Mouse (Mus musculus) MEL (cell line): Measurements from ENCODE around the gene Tmem253. TPM values are rescaled to one million over a fixed set of nuclear protein-coding genes. Genes with fewer than 3 reads are reported as not detected.

Experiments
- DNase-seq: peaks from one replicate; pipeline ENCODE4 v3.0.0; 2011; ENCODE audit warnings: low read depth, low spot score
- H3K27ac ChIP-seq: 2 replicates; pipeline ENCODE4 v1.5.1; 2012; ENCODE audit warnings: low read depth, mild to moderate bottlenecking, control low read depth, low read length, moderate library complexity; ENCODE audit not compliant: control insufficient read depth
- H3K27me3 ChIP-seq, 2 experiments: fragments of 150-350 bp in 1 of 2; sonication (generic) in 1 of 2; 2 replicates each; pipeline ENCODE4 v1.6.1; 2012; ENCODE audit warnings: low read length in 2 of 2, mild to moderate bottlenecking in 2 of 2, improper control_type of control experiment in 1 of 2, moderate library complexity in 1 of 2; ENCODE audit not compliant: insufficient read depth in 2 of 2, control insufficient read depth in 1 of 2
- H3K36me3 ChIP-seq, 2 experiments: 2 replicates each; pipeline ENCODE4 v1.6.1; 2012 to 2014; ENCODE audit warnings: low read length in 2 of 2, improper control_type of control experiment in 1 of 2, inconsistent platforms in 1 of 2, mild to moderate bottlenecking in 1 of 2; ENCODE audit not compliant: insufficient read depth in 2 of 2, control insufficient read depth in 1 of 2
- H3K4me1 ChIP-seq, 2 experiments: fragments of 150-350 bp in 1 of 2; sonication (generic) in 1 of 2; 2 replicates each; pipeline ENCODE4 v1.6.1; 2012; ENCODE audit warnings: low read length in 2 of 2, improper control_type of control experiment in 1 of 2, mild to moderate bottlenecking in 1 of 2; ENCODE audit not compliant: insufficient read depth in 2 of 2, control insufficient read depth in 1 of 2
- H3K4me3 ChIP-seq, 2 experiments: fragments of 150-350 bp in 1 of 2; sonication (generic) in 1 of 2; 2 replicates each; pipeline ENCODE4 v1.5.1; 2012; ENCODE audit warnings: low read depth in 2 of 2, low read length in 2 of 2, mild to moderate bottlenecking in 2 of 2, moderate library complexity in 2 of 2, control low read depth in 1 of 2, improper control_type of control experiment in 1 of 2; ENCODE audit not compliant: control insufficient read depth in 1 of 2, insufficient read depth in 1 of 2
- H3K79me2 ChIP-seq: 2 replicates; pipeline ENCODE4 v1.6.1; 2012; ENCODE audit warnings: mild to moderate bottlenecking, low read length, moderate library complexity; ENCODE audit not compliant: control insufficient read depth, poor library complexity, insufficient read depth
- H3K9ac ChIP-seq: 2 replicates; pipeline ENCODE4 v1.6.1; 2012; ENCODE audit warnings: low read depth, mild to moderate bottlenecking, control low read depth, low read length, moderate library complexity; ENCODE audit not compliant: control insufficient read depth, poor library complexity, severe bottlenecking
- H3K9me3 ChIP-seq: fragments of 150-350 bp; sonication (generic); replicated peaks from 2 replicates; pipeline ENCODE4 v1.6.1; 2012; ENCODE audit warnings: mild to moderate bottlenecking, low read length, improper control_type of control experiment, moderate library complexity; ENCODE audit not compliant: insufficient read depth
- BHLHE40 ChIP-seq: IDR thresholded peaks from 2 replicates; pipeline ENCODE4 v1.6.1; 2012; ENCODE audit warnings: low read depth, mild to moderate bottlenecking, inconsistent platforms, low read length, improper control_type of control experiment, borderline replicate concordance
- CHD1 ChIP-seq: IDR thresholded peaks from 2 replicates; pipeline ENCODE4 v1.6.1; 2012; ENCODE audit warnings: low read depth, mild to moderate bottlenecking, inconsistent platforms, low read length, improper control_type of control experiment
- CTCF ChIP-seq, 3 experiments: IDR thresholded peaks in 2 of 3; conservative IDR thresholded peaks in 1 of 3; 2 replicates each; pipeline ENCODE4 v1.5.1; 2011 to 2012; ENCODE audit warnings: low read length in 3 of 3, low read depth in 2 of 3, mild to moderate bottlenecking in 2 of 3, improper control_type of control experiment in 1 of 3, inconsistent platforms in 1 of 3, mixed read lengths in 1 of 3, moderate library complexity in 1 of 3; ENCODE audit not compliant: control insufficient read depth in 1 of 3, insufficient read depth in 1 of 3, poor library complexity in 1 of 3, severe bottlenecking in 1 of 3
- E2F4 ChIP-seq: IDR thresholded peaks from 2 replicates; pipeline ENCODE4 v1.6.1; 2011; ENCODE audit warnings: low read depth, low read length, improper control_type of control experiment, borderline replicate concordance
- ELF1 ChIP-seq: IDR thresholded peaks from 2 replicates; pipeline ENCODE4 v1.6.1; 2014; ENCODE audit warnings: low read depth, mild to moderate bottlenecking, inconsistent platforms, low read length, improper control_type of control experiment, moderate library complexity
- EP300 ChIP-seq, 2 experiments: IDR thresholded peaks; 2 replicates each; pipeline ENCODE4 v1.6.1; 2011; ENCODE audit warnings: improper control_type of control experiment in 2 of 2, low read length in 2 of 2, low read depth in 1 of 2, mild to moderate bottlenecking in 1 of 2
- ETS1 ChIP-seq: IDR thresholded peaks from 2 replicates; pipeline ENCODE4 v1.6.1; 2012; ENCODE audit warnings: low read depth, mild to moderate bottlenecking, inconsistent platforms, low read length, improper control_type of control experiment, moderate library complexity
- GATA1 ChIP-seq: IDR thresholded peaks from 2 replicates; pipeline ENCODE4 v1.6.1; 2011; ENCODE audit warnings: low read depth, low read length, improper control_type of control experiment
- HCFC1 ChIP-seq: IDR thresholded peaks from 2 replicates; pipeline ENCODE4 v1.6.1; 2012; ENCODE audit warnings: low read depth, mild to moderate bottlenecking, inconsistent platforms, low read length, improper control_type of control experiment, moderate library complexity
- KAT2A ChIP-seq: conservative IDR thresholded peaks from 2 replicates; pipeline ENCODE4 v1.6.1; 2012; ENCODE audit warnings: low read depth, low read length, improper control_type of control experiment, inconsistent platforms
- MAFK ChIP-seq: IDR thresholded peaks from 2 replicates; pipeline ENCODE4 v1.6.1; 2011; ENCODE audit warnings: low read depth, mild to moderate bottlenecking, low read length, improper control_type of control experiment, borderline replicate concordance
- MAX ChIP-seq: IDR thresholded peaks from 2 replicates; pipeline ENCODE4 v1.6.1; 2011; ENCODE audit warnings: low read length, improper control_type of control experiment
- MAZ ChIP-seq: IDR thresholded peaks from 2 replicates; pipeline ENCODE4 v1.6.1; 2012; ENCODE audit warnings: low read depth, mild to moderate bottlenecking, inconsistent platforms, low read length, improper control_type of control experiment
- MEF2A ChIP-seq: IDR thresholded peaks from 2 replicates; pipeline ENCODE4 v1.6.1; 2014; ENCODE audit warnings: low read depth, mild to moderate bottlenecking, inconsistent platforms, low read length, improper control_type of control experiment; ENCODE audit not compliant: poor library complexity, insufficient replicate concordance, severe bottlenecking; ENCODE audit errors: extremely low read depth
- MXI1 ChIP-seq: IDR thresholded peaks from 2 replicates; pipeline ENCODE4 v1.6.1; 2011; ENCODE audit warnings: mild to moderate bottlenecking, low read depth, low read length, improper control_type of control experiment
- MYB ChIP-seq: IDR thresholded peaks from 2 replicates; pipeline ENCODE4 v1.6.1; 2011; ENCODE audit warnings: mild to moderate bottlenecking, low read depth, low read length, improper control_type of control experiment
- MYC ChIP-seq: IDR thresholded peaks from 2 replicates; pipeline ENCODE4 v1.6.1; 2011; ENCODE audit warnings: low read depth, mild to moderate bottlenecking, low read length, improper control_type of control experiment, moderate library complexity
- NELFE ChIP-seq: IDR thresholded peaks from 2 replicates; pipeline ENCODE4 v1.6.1; 2011; ENCODE audit warnings: low read depth, low read length, improper control_type of control experiment
- NRF1 ChIP-seq: IDR thresholded peaks from 2 replicates; pipeline ENCODE4 v1.6.1; 2014; ENCODE audit warnings: low read depth, mild to moderate bottlenecking, inconsistent platforms, low read length, improper control_type of control experiment, moderate library complexity; ENCODE audit not compliant: poor library complexity, insufficient read depth, severe bottlenecking
- POLR2A ChIP-seq, 2 experiments: IDR thresholded peaks; 2 replicates each; pipeline ENCODE4 v1.6.1; 2011 to 2012; ENCODE audit warnings: low read length in 2 of 2, mild to moderate bottlenecking in 2 of 2, control low read depth in 1 of 2, improper control_type of control experiment in 1 of 2, low read depth in 1 of 2, moderate library complexity in 1 of 2; ENCODE audit not compliant: control insufficient read depth in 1 of 2, insufficient read depth in 1 of 2, poor library complexity in 1 of 2
- POLR2AphosphoS2 ChIP-seq: IDR thresholded peaks from 2 replicates; pipeline ENCODE4 v1.6.1; 2011; ENCODE audit warnings: low read length, improper control_type of control experiment
- POLR2AphosphoS5 ChIP-seq: IDR thresholded peaks from 2 replicates; pipeline ENCODE4 v1.6.1; 2012; ENCODE audit warnings: low read depth, borderline replicate concordance, mild to moderate bottlenecking, inconsistent platforms, low read length, moderate library complexity, mixed read lengths
- RAD21 ChIP-seq: IDR thresholded peaks from 2 replicates; pipeline ENCODE4 v1.6.1; 2011; ENCODE audit warnings: mild to moderate bottlenecking, low read depth, low read length, improper control_type of control experiment
- RCOR1 ChIP-seq: IDR thresholded peaks from 2 replicates; pipeline ENCODE4 v1.6.1; 2012; ENCODE audit warnings: low read depth, mild to moderate bottlenecking, inconsistent platforms, low read length, improper control_type of control experiment
- SIN3A ChIP-seq: IDR thresholded peaks from 2 replicates; pipeline ENCODE4 v1.6.1; 2012; ENCODE audit warnings: low read length, improper control_type of control experiment, inconsistent platforms
- SMC3 ChIP-seq: IDR thresholded peaks from 2 replicates; pipeline ENCODE4 v1.6.1; 2011; ENCODE audit warnings: low read depth, low read length, improper control_type of control experiment
- TAL1 ChIP-seq: IDR thresholded peaks from 2 replicates; pipeline ENCODE4 v1.6.1; 2012; ENCODE audit warnings: mild to moderate bottlenecking, inconsistent platforms, low read length, moderate library complexity, mixed read lengths
- TBP ChIP-seq: IDR thresholded peaks from 2 replicates; pipeline ENCODE4 v1.8.0; 2011; ENCODE audit warnings: low read depth, low read length, improper control_type of control experiment
- TCF12 ChIP-seq: IDR thresholded peaks from 2 replicates; pipeline ENCODE4 v1.6.1; 2014; ENCODE audit warnings: low read depth, mild to moderate bottlenecking, inconsistent platforms, low read length, improper control_type of control experiment, moderate library complexity
- USF1 ChIP-seq: IDR thresholded peaks from 2 replicates; pipeline ENCODE4 v1.6.1; 2014; ENCODE audit warnings: low read depth, mild to moderate bottlenecking, inconsistent platforms, low read length, improper control_type of control experiment, moderate library complexity
- USF2 ChIP-seq, 2 experiments: IDR thresholded peaks; 2 replicates each; pipeline ENCODE4 v1.6.1; 2011 to 2012; ENCODE audit warnings: improper control_type of control experiment in 2 of 2, low read length in 2 of 2, borderline replicate concordance in 1 of 2, inconsistent platforms in 1 of 2, low read depth in 1 of 2, mild to moderate bottlenecking in 1 of 2; ENCODE audit not compliant: insufficient read depth in 1 of 2
- ZC3H11A ChIP-seq: IDR thresholded peaks from 2 replicates; pipeline ENCODE4 v1.6.1; 2012; ENCODE audit warnings: low read depth, mild to moderate bottlenecking, inconsistent platforms, low read length, improper control_type of control experiment
- ZKSCAN1 ChIP-seq: IDR thresholded peaks from 2 replicates; pipeline ENCODE4 v1.6.1; 2012; ENCODE audit warnings: low read depth, mild to moderate bottlenecking, inconsistent platforms, low read length, improper control_type of control experiment, moderate library complexity
- ZMIZ1 ChIP-seq: IDR thresholded peaks from 2 replicates; pipeline ENCODE4 v1.6.1; 2012; ENCODE audit warnings: low read depth, mild to moderate bottlenecking, inconsistent platforms, low read length, improper control_type of control experiment, moderate library complexity
- polyA plus RNA-seq, 2 experiments: library from polyadenylated mRNA; stranded (reverse) in 1 of 2; unstranded in 1 of 2; fragments of >175 nt in 1 of 2; fragments of >200 nt in 1 of 2; gene quantifications; 2 replicates each; pipeline versions ENCODE4 v1.2.1 to v1.2.4; 2012; ENCODE audit warnings: low replicate concordance in 2 of 2, low read depth in 1 of 2; ENCODE audit not compliant: insufficient read length in 2 of 2, insufficient read depth in 1 of 2, missing spikeins in 1 of 2
- total RNA-seq: library from RNA; depleted of rRNA; stranded (reverse); fragments of 300-350 nt; gene quantifications from 2 replicates; pipeline ENCODE4 v1.2.3, GENCODE M21; 2012

Gene Tmem253
- total and polyA plus RNA-seq, 3 experiments, result 0.46 to 3.6 TPM; not detected in 1

DNA sequence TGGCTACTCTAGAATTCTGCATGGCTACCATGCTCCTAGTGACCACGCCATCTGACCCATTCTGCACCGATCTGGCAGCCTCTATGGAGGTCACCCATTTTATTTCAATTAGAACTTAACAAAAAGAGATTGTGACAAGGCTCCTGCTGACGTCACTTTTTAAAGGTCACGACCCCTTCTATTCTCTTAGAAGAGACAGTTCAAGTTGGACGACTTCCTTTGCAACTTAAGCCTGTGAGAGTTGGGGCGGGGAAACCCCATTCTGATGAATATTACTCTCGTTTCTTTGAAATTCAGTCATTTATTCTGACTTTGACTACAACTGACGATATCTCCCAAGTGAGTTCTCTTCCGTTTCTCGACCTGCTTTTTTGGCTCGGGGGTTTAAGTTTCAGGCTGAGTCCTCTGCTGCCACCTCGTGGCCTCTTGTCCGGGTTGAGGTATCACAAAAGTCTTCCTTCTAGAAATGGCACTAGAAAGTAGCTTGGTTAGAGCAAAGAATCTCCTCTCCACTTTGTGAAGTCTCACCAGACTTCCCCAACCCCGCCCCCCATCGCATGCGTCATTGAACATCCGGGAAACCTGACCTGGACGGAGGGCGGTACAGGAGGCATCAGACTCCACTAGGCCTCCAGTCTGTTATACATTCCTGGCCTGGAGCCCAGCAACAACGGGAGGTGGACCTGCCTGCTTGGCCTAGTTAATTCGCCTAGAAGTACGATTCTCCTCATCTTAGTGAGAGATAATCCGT lies 7.4 kb downstream of the Tmem253 start:
- H3K27me3 ChIP-seq, result no peaks in the 10 kb centered on the region
- H3K4me3 ChIP-seq, result peak overlapping the region; percentile 59 to 60
- peaks cover 14% of the 10 kb centered on the region for H3K79me2 ChIP-seq
- peak overlapping the region; percentile 88 for H3K9ac ChIP-seq
- peak overlapping the region; percentile 94 for H3K27ac ChIP-seq
- H3K9me3 ChIP-seq, result no peaks in the 10 kb centered on the region
- peak; percentile 98 for DNase-seq
- peaks cover 0 to 25% of the 10 kb centered on the region in 2 experiments; a peak in 2 of 4 replicates for H3K36me3 ChIP-seq
- peaks cover 9 to 28% of the 10 kb centered on the region in 2 experiments for H3K4me1 ChIP-seq
- no peak; the same call in 1 of the 2 replicates for TF ChIP-seq SIN3A
- TF ChIP-seq GATA1, result 0 out of 2 replicates have a peak, but pooled peaks have one; percentile 28
- TF ChIP-seq KAT2A, result peak; percentile 10; the same call in 1 of the 2 replicates
- peak; percentile 75 for TF ChIP-seq MXI1
- peak; percentile 81 for TF ChIP-seq ETS1
- peak; percentile 81; the same call in 1 of the 2 replicates for TF ChIP-seq POLR2AphosphoS5
- no peak for TF ChIP-seq MAFK
- TF ChIP-seq RAD21, result peak; percentile 70
- peak; percentile 82 for TF ChIP-seq TBP
- TF ChIP-seq MAZ, result peak; percentile 78
- TF ChIP-seq MAX, result peak; percentile 74; the same call in 1 of the 2 replicates
- peak; percentile 32; the same call in 1 of the 2 replicates for TF ChIP-seq USF1
- peak; percentile 63; the same call in 1 of the 2 replicates for TF ChIP-seq MEF2A
- TF ChIP-seq TCF12, result peak; percentile 73
- TF ChIP-seq EP300 (IDR thresholded peaks at IDR 0.05; ENCODE audit: low read depth in 1 of 2, low read length in 2 of 2), result peak in 1 of 2 experiments; percentile 54; a peak in 2 of 4 replicates
- 0 out of 2 replicates have a peak, but pooled peaks have one; percentile 47 for TF ChIP-seq E2F4
- no peak for TF ChIP-seq ZKSCAN1
- no peak for TF ChIP-seq USF2 (IDR thresholded peaks at IDR 0.05; ENCODE audit: borderline replicate concordance in 1 of 2, insufficient read depth in 1 of 2, low read depth in 1 of 2, low read length in 2 of 2)
- TF ChIP-seq ZMIZ1, result peak; percentile 94; the same call in 1 of the 2 replicates
- peak; percentile 71; the same call in 1 of the 2 replicates for TF ChIP-seq MYC
- peak; percentile 90; the same call in 1 of the 2 replicates for TF ChIP-seq POLR2AphosphoS2
- 0 out of 2 replicates have a peak, but pooled peaks have one; percentile 41 for TF ChIP-seq BHLHE40
- TF ChIP-seq NELFE, result peak; percentile 82
- peak; percentile 56 to 86 (median 80) for TF ChIP-seq CTCF (IDR thresholded peaks at IDR 0.05 in 2 of 3, conservative IDR thresholded peaks at IDR 0.05 in 1 of 3; ENCODE audit: control insufficient read depth in 1 of 3, insufficient read depth in 1 of 3, low read depth in 2 of 3, low read length in 3 of 3, poor library complexity in 1 of 3, severe bottlenecking in 1 of 3)
- TF ChIP-seq NRF1, result no peak
- peak; percentile 36 for TF ChIP-seq ZC3H11A
- peak; percentile 32 to 90; a peak in 2 of 4 replicates for TF ChIP-seq POLR2A (IDR thresholded peaks at IDR 0.05; ENCODE audit: control insufficient read depth in 1 of 2, insufficient read depth in 1 of 2, low read depth in 1 of 2, low read length in 2 of 2, poor library complexity in 1 of 2)
- TF ChIP-seq MYB, result no peak
- TF ChIP-seq HCFC1, result peak; percentile 78
- TF ChIP-seq RCOR1, result no peak; the same call in 1 of the 2 replicates
- peak; percentile 74; the same call in 1 of the 2 replicates for TF ChIP-seq SMC3
- no peak for TF ChIP-seq TAL1
- TF ChIP-seq ELF1, result peak; percentile 67
- peak; percentile 87 for TF ChIP-seq CHD1
